Mouse (Mus musculus) forebrain, embryonic 13.5 days (tissue): ENCODE results near the gene Commd1. TPM values are rescaled to one million over a fixed set of nuclear protein-coding genes. Genes with fewer than 3 reads are reported as not detected.

ENCODE experiments used
- ATAC-seq: fragments of 200-750 bp; cut with Nextera tagmentation; 2 replicates; pipeline ENCODE4 v1.8.0; 2017
- H3K27ac ChIP-seq: fragments of 300-500 bp; sonication (generic); 2 replicates; pipeline ENCODE4 v1.5.1; 2015; ENCODE audit warnings: inconsistent platforms, mild to moderate bottlenecking, moderate library complexity
- H3K27me3 ChIP-seq: fragments of 300-500 bp; sonication (generic); 2 replicates; pipeline ENCODE4 v1.6.1; 2015; ENCODE audit warnings: mild to moderate bottlenecking, inconsistent platforms
- H3K36me3 ChIP-seq: fragments of 300-500 bp; sonication (generic); 2 replicates; pipeline ENCODE4 v1.6.1; 2015; ENCODE audit warnings: mild to moderate bottlenecking, inconsistent platforms; ENCODE audit not compliant: poor library complexity, severe bottlenecking
- H3K4me1 ChIP-seq: fragments of 300-500 bp; sonication (generic); 2 replicates; pipeline ENCODE4 v1.6.1; 2015; ENCODE audit warnings: inconsistent platforms
- H3K4me2 ChIP-seq: fragments of 300-500 bp; sonication (generic); 2 replicates; pipeline ENCODE4 v1.6.1; 2015; ENCODE audit warnings: inconsistent platforms, mild to moderate bottlenecking, moderate library complexity
- H3K4me3 ChIP-seq: fragments of 300-500 bp; sonication (generic); 2 replicates; pipeline ENCODE4 v1.5.1; 2015; ENCODE audit warnings: mild to moderate bottlenecking, inconsistent platforms
- H3K9ac ChIP-seq: fragments of 300-500 bp; sonication (generic); 2 replicates; pipeline ENCODE4 v1.6.1; 2015; ENCODE audit warnings: mild to moderate bottlenecking, inconsistent platforms
- H3K9me3 ChIP-seq: fragments of 300-500 bp; sonication (generic); replicated peaks from 2 replicates; pipeline ENCODE4 v1.6.1; 2016; ENCODE audit warnings: inconsistent platforms
- whole genome bisulfite sequencing: fragments of 180-500 bp; shearing (Covaris S2); methylation state at CpG from one replicate; pipeline ENCODE4 v1.1.7; 2015; 5-methylcytosine and 5-hydroxymethylcytosine counted together
- polyA plus RNA-seq: library from polyadenylated mRNA; unstranded; fragments of >200 nt; fragmentation: Nextera tagmentation; extraction: Ambion mirVana; gene quantifications from 2 replicates; pipeline ENCODE4 v1.2.1, GENCODE M21; 2015

Gene Commd1
- polyA plus RNA-seq, 1 experiment from 2014 or later = 328 TPM

DNA sequence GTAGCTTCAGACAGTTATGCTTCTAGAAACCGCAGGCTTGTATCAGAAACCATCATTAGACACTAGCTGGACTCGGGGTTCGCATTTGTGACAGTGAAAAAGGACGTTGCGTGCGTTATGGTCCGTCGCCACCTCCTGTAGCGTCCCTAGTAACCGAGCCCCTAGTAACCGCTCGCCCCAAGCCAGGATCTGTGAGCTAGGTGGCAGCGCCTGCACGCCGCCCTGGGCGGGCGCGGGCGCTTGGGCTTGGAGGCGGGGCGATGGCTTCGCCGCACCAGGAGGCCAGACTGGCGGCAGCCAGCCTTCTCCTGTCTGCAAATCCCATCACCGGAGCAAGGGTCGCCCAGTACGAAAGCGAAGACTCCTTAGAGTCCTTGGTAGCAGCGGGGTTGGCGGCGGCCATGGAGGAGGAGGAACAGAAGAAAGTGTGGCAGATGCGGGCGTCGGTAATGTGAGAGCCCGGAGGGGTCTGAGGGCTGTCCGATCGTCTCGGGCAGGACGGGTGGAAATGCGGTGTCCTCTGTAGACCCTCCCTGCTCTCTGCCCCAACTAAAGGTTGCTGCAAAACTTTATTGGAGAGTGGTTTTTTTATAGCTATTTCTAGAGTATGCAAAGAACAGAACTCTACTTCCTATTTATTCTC is 26.1 kb upstream of the Commd1 start:
- no peaks in the 10 kb centered on the region for H3K9me3 ChIP-seq
- 0 out of 2 replicates have a peak, but pooled peaks cover 3% of the 10 kb centered on the region for H3K4me1 ChIP-seq
- peak overlapping the region; percentile 72 for H3K4me2 ChIP-seq
- H3K27ac ChIP-seq = peak overlapping the region; percentile 92
- peak; percentile 95 for ATAC-seq
- WGBS = under 1% methylated on average over 40 of the region's 40 CpGs
- peak overlapping the region; percentile 75 for H3K9ac ChIP-seq
- H3K27me3 ChIP-seq = no peaks in the 10 kb centered on the region
- peaks cover 20% of the 10 kb centered on the region for H3K36me3 ChIP-seq
- H3K4me3 ChIP-seq = peak overlapping the region; percentile 57

DNA sequence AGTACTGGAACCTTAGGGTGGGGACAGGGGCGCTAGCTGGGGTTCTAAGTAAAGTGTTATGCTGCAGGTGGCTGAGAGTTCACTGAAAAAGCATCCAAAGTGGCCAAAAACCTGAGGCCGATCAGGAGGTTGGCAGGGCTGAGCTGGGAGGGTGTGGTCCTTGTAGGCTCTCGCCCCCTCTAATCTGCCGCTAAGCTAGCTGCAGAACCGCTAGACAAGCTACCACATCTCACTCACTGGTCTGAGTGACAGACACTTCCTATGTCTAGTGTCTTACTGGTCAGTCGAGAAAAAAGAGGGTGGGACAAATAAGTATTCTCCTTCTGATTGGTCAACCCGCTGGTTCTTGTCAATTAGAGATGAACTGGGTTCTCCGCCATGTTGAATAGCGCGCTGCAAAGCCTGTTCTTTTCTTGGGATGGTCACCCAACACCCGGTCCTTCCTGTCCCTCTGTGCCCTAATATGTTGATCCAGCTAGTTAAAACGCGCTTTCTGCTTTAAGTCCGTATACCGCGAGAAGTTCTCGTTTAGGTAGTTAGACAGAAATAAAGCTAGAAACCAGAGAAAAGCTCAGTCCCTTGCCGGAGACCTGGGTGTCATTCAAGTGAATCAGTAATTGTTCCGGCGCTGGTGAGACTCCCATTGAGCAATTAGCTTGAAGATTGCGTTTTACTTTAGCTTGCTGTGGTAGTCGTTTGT is 25.4 kb upstream of the Commd1 start, which contains the start of gene Fam161a:
Gene Fam161a (plus strand): TSS at position 51 of the 700 bp plus-strand sequence.
- Histone ChIP-seq H3K36me3 (peaks cover 23% of the 10 kb centered on the region), H3K9ac (peak within 1 kb of the TSS; percentile 75), H3K4me3 (peak within 1 kb of the TSS; percentile 57), H3K4me1 (0 out of 2 replicates have a peak, but pooled peaks cover 3% of the 10 kb centered on the region), H3K27ac (peak within 1 kb of the TSS; percentile 92), H3K27me3 (no peaks in the 10 kb centered on the region), H3K9me3 (no peaks in the 10 kb centered on the region), H3K4me2 (peak within 1 kb of the TSS; percentile 72)
- ATAC-seq = peak; percentile 95
- 0% methylated on average over 22 of the region's 22 CpGs for WGBS

DNA sequence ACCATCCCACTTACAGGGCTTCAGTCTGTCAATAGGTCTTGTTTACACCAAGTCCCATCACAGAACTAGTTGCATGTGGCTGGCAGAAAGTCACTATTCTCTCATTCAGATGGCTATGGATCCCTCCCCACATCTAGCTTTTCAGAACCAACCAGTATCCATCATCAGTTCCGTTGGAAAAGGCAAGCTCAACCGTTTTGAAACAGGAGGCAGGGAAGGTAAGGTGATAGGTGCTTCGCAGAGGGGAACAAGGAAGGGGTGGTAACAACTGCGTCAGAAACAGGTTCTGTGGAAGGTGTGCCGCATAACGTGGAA is 24.9 kb upstream of the Commd1 start:
- H3K4me2 ChIP-seq = peak overlapping the region; percentile 72
- H3K4me3 ChIP-seq = peak overlapping the region; percentile 57
- H3K4me1 ChIP-seq = 0 out of 2 replicates have a peak, but pooled peaks cover 3% of the 10 kb centered on the region
- 4% methylated on average over 6 of the region's 6 CpGs for WGBS
- H3K27me3 ChIP-seq = no peaks in the 10 kb centered on the region
- peak; percentile 37; the same call in 1 of the 2 replicates for ATAC-seq
- peak overlapping the region; percentile 75 for H3K9ac ChIP-seq
- peak overlapping the region; percentile 92 for H3K27ac ChIP-seq
- no peaks in the 10 kb centered on the region for H3K9me3 ChIP-seq
- H3K36me3 ChIP-seq = peaks cover 28% of the 10 kb centered on the region

DNA sequence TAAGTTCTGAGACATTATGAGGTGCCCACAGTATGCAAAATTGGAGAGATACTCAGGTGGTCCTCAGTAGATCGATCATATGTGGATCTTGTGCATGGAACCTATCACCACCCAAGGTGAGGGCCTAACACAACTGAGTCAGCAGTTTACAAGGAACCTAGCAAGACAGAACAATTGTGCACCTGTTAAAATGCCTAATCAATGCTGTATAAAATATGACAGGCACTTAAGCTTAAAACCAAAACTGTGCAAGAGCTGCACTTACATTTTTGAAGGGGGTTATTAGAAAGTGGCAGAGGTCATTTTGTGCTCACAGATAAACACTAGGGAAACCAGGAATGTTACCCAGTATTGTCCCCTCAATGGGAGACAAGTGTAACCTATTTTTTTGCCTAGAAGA is 23.1 kb upstream of the Commd1 start:
- no peak overlapping the region for H3K27ac ChIP-seq
- H3K27me3 ChIP-seq = no peaks in the 10 kb centered on the region
- H3K4me1 ChIP-seq = 0 out of 2 replicates have a peak, but pooled peaks cover 3% of the 10 kb centered on the region
- no peak overlapping the region for H3K4me3 ChIP-seq
- 98% methylated on average over 1 of the region's 1 CpGs for WGBS
- no peaks in the 10 kb centered on the region for H3K9me3 ChIP-seq
- no peak for ATAC-seq
- H3K4me2 ChIP-seq = no peak overlapping the region
- peaks cover 44% of the 10 kb centered on the region for H3K36me3 ChIP-seq
- H3K9ac ChIP-seq = no peak overlapping the region

DNA sequence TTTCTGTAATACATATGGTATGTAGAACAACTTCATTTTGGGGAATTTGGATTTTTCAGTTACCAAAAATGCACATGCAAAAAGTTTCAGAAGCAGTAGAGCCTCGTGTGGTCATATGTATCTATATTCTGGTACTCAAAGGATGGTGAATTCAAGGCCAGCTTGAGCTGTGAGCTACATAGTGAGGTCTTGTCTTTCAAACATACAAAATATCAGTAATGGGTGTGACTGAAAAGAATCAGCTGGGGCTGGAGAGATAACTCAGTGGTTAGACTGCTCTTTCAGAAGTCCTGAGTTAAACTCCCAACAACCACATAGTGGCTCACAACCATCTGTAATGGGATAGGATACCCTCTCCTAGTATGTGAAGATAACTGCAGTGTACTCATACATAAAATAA is 16.1 kb upstream of the Commd1 start:
- ATAC-seq = no peak
- no peak overlapping the region for H3K4me2 ChIP-seq
- 77% methylated on average over 1 of the region's 1 CpGs for WGBS
- H3K4me1 ChIP-seq = no peaks in the 10 kb centered on the region
- no peak overlapping the region for H3K9ac ChIP-seq
- H3K9me3 ChIP-seq = no peaks in the 10 kb centered on the region
- H3K27me3 ChIP-seq = no peaks in the 10 kb centered on the region
- no peak overlapping the region for H3K27ac ChIP-seq
- peaks cover 83% of the 10 kb centered on the region for H3K36me3 ChIP-seq
- H3K4me3 ChIP-seq = no peak overlapping the region

DNA sequence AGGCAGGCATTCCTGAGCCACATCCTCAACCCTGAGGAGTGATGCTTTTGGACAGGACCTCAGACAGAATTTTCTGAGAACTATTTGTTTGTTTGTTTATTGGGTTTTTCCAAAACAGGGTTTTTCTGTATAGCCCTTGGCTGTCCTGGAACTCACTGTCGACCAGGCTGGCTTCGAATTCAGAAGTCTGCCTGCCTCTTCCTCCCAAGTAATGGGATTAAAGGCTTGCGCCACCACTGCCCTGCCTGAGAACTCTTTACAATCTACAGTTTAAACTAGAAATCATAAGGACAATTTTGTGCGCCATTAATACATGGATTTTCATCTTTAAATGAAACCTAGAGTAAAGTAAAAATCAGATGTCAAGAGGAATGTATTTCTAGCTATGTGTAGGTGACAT is 13.3 kb upstream of the Commd1 start:
- Histone ChIP-seq H3K9me3 (no peaks in the 10 kb centered on the region), H3K4me3 (no peak overlapping the region), H3K4me2 (no peak overlapping the region), H3K36me3 (peaks cover 62% of the 10 kb centered on the region), H3K9ac (no peak overlapping the region), H3K4me1 (peaks cover 14% of the 10 kb centered on the region), H3K27me3 (no peaks in the 10 kb centered on the region), H3K27ac (no peak overlapping the region)
- 96% methylated on average over 4 of the region's 4 CpGs for WGBS
- no peak for ATAC-seq

DNA sequence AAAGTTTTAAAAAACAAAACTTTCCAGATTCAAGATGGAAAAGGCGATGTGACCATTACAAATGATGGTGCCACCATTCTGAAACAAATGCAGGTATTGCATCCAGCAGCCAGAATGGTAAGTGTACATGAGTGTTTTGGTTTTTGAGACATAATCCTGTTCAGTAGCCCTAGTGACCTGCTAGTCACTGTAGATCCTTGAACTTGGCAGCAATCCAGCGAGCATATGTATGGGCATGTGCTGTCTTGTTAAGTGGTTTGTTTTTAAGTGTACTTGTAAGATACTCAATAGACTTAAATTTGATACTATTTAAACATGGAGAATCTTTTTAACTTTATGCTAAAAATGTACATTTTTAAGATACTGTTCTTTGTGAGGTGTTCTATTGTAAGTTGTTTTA is 12.1 kb upstream of the Commd1 start:
- H3K4me3 ChIP-seq = no peak overlapping the region
- no peak overlapping the region for H3K27ac ChIP-seq
- WGBS = 91% methylated on average over 2 of the region's 2 CpGs
- H3K36me3 ChIP-seq = peaks cover 50% of the 10 kb centered on the region
- H3K9me3 ChIP-seq = no peaks in the 10 kb centered on the region
- H3K4me1 ChIP-seq = peaks cover 14% of the 10 kb centered on the region
- no peak for ATAC-seq
- H3K9ac ChIP-seq = no peak overlapping the region
- H3K4me2 ChIP-seq = no peak overlapping the region
- no peaks in the 10 kb centered on the region for H3K27me3 ChIP-seq

DNA sequence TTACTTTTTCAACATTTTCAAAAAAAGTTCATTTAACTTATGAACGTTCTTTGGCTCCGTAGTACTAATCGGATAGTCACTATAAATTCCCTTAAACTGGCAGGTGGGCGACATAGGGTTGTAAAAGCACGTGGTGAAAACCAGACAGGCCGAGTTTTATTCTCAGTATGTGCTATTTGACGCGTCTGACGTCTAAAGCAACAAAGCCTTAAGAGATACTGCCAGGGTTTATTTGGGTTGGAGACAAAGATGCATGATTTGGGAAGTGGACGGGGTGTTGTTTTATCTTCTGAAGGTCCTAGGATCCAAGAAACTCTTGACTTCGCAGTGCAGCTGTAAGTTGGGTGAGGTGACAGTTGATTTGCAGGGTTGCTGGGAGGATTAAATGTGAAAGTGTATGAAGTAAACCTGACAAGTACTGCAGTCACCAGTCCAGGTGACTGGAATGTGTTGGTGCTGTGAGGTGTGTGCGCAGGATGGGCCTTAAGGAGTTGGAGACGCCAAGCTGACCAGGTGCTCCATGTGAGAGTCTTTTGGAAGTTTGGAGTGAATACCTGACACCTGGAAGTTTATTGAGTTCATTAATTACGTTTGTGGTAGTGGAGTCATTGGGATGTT is 9.1 kb upstream of the Commd1 start:
- Histone ChIP-seq H3K4me2 (peak overlapping the region; percentile 88), H3K4me3 (peak overlapping the region; percentile 91), H3K9me3 (no peaks in the 10 kb centered on the region), H3K9ac (peak overlapping the region; percentile 94), H3K27ac (no peak overlapping the region), H3K36me3 (peaks cover 25% of the 10 kb centered on the region), H3K4me1 (peaks cover 14% of the 10 kb centered on the region), H3K27me3 (no peaks in the 10 kb centered on the region)
- ATAC-seq = no peak
- 12% methylated on average over 14 of the region's 14 CpGs for WGBS

DNA sequence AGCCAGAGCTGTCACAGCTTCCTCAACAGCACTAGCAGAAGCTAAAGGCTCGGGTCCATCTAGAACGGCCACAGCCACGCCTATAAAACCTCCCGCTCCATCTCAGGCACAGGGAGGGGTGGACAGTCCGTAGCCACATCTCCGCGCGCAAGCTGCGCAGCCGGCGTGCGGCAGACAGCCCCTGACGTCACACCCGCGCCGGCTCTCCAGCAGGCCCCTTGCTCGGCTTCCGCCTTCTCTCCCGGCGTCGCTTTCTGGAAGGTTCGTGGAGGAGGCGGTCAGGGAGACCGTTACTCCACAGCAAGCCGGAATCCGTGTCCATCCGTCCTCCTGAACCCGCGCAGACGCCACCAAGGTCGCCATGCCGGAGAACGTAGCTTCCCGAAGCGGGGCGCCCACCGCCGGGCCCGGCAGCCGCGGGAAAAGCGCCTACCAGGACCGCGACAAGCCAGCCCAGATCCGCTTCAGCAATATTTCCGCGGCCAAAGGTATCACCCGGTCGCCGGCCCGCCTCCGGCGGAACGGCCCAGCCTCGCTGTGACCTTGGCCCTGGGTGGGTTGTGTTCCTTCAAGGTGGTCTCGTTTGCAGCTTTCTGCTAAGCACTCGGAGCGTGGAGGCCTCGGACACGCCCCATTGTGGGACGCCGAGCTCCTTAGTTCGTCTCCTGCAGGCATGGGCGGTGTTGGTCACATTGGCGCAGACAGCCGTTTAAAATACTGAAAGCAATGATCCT is 8.4 kb upstream of the Commd1 start, which contains the start of gene Cct4:
Gene Cct4 (plus strand): TSS at position 127 of the 734 bp plus-strand sequence.
- peak; percentile 99 for ATAC-seq
- peak within 1 kb of the TSS; percentile 94 for H3K9ac ChIP-seq
- H3K36me3 ChIP-seq = peaks cover 20% of the 10 kb centered on the region
- H3K27me3 ChIP-seq = no peaks in the 10 kb centered on the region
- H3K4me3 ChIP-seq = peak within 1 kb of the TSS; percentile 91
- no peaks in the 10 kb centered on the region for H3K9me3 ChIP-seq
- peak within 1 kb of the TSS; percentile 93 for H3K27ac ChIP-seq
- H3K4me2 ChIP-seq = peak within 1 kb of the TSS; percentile 88
- WGBS = under 1% methylated on average over 66 of the region's 66 CpGs
- peaks cover 14% of the 10 kb centered on the region for H3K4me1 ChIP-seq

DNA sequence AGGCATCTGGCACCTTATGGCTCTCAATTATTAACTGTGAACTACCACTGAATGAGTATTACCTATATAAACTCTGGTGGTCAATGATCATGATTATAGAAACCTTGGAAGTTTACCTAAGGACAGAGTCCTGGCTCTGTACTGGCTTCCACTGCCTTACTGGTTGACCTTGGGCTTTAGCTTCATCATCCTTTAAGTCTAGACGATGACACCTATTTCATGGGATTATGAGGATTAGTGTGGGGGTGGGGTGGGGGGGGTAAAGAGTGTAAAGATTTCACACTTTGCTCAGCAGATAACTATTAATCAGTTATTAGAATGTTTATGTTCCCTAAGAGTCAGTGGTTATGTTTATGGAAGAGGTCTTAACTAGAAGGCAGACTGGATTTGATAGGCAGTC is 7.6 kb upstream of the Commd1 start:
- Histone ChIP-seq H3K27me3 (no peaks in the 10 kb centered on the region), H3K36me3 (peaks cover 12% of the 10 kb centered on the region), H3K4me3 (peak overlapping the region; percentile 91), H3K9ac (peak overlapping the region; percentile 94), H3K4me2 (peak overlapping the region; percentile 88), H3K27ac (peak overlapping the region; percentile 93), H3K4me1 (peaks cover 14% of the 10 kb centered on the region), H3K9me3 (no peaks in the 10 kb centered on the region)
- ATAC-seq = peak; percentile 1; the same call in 1 of the 2 replicates
- 61% methylated on average over 1 of the region's 1 CpGs for WGBS

DNA sequence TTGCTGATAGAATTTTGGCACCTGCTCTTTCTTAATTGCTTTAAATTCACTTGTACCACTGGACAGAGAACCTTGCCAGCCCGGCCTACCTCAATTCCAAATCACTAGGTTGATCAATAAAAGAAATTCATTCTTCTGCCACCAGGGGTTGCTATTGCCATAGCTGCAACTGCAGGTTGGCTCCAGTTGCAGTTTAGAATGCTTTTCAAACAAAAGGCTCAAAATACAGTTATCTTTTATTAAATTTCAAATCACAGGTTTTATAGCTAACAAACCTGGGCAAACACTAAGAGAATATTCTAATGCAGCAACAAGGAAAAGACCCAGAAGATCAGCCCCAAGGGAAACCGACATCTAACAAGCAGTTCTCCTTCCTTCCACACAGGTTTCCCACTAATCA is 5.2 kb upstream of the Commd1 start:
- Histone ChIP-seq H3K9ac (no peak overlapping the region), H3K4me1 (peaks cover 12% of the 10 kb centered on the region), H3K27ac (no peak overlapping the region), H3K36me3 (no peaks in the 10 kb centered on the region), H3K4me2 (no peak overlapping the region), H3K9me3 (no peaks in the 10 kb centered on the region), H3K27me3 (no peaks in the 10 kb centered on the region), H3K4me3 (no peak overlapping the region)
- ATAC-seq = no peak
- WGBS = 49% methylated on average over 2 of the region's 2 CpGs

DNA sequence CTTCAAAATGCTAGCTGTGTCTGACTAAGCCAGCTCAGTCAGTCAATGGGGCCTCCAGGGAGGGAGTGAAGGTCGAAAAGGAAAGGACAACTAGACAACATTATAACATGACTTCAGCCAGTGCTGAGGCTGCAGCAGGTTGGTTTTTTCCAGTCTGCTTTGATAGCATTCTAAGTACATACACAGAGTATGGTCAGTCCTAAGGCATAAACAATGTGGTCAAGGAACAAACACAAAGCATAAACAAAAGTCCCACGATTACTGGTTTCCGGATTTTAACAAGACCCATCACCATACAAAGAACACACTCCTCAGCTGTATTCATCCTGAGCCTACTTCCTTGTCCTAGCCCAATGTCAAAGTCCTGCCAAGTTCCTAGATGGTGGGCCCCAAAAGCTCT is 3.3 kb upstream of the Commd1 start:
- no peaks in the 10 kb centered on the region for H3K36me3 ChIP-seq
- peaks cover 11% of the 10 kb centered on the region for H3K4me1 ChIP-seq
- H3K9me3 ChIP-seq = no peaks in the 10 kb centered on the region
- no peak overlapping the region for H3K4me2 ChIP-seq
- no peak for ATAC-seq
- WGBS = 87% methylated on average over 3 of the region's 3 CpGs
- H3K4me3 ChIP-seq = no peak overlapping the region
- H3K27ac ChIP-seq = no peak overlapping the region
- H3K9ac ChIP-seq = no peak overlapping the region
- H3K27me3 ChIP-seq = no peaks in the 10 kb centered on the region
